Mouse (Mus musculus): ENCODE results near the gene Gm960.

Gene Gm960

GRCm38 (mm10) chr19:4619461-4619860, 79.0 kb downstream of the Gm960 start:
- no peak for TF ChIP-seq GATA4 (IDR thresholded peaks at IDR 0.05; ENCODE audit: insufficient replicate concordance, low read length)

DNA sequence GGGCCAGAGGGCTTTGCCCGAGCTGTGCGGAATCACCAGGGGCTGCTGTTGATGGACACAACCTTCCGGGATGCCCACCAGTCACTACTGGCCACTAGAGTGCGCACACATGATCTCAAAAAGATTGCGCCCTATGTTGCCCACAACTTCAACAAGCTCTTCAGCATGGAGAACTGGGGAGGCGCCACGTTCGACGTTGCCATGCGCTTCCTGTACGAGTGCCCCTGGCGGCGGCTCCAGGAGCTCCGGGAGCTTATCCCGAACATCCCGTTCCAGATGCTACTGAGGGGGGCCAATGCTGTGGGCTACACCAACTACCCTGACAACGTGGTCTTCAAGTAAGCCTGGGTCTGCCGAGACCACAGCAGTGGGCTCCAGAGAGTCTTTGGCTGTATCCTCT, 80.3 kb downstream of the Gm960 start:
- no peak for TF ChIP-seq GATA4 (IDR thresholded peaks at IDR 0.05; ENCODE audit: insufficient replicate concordance, low read length)

DNA sequence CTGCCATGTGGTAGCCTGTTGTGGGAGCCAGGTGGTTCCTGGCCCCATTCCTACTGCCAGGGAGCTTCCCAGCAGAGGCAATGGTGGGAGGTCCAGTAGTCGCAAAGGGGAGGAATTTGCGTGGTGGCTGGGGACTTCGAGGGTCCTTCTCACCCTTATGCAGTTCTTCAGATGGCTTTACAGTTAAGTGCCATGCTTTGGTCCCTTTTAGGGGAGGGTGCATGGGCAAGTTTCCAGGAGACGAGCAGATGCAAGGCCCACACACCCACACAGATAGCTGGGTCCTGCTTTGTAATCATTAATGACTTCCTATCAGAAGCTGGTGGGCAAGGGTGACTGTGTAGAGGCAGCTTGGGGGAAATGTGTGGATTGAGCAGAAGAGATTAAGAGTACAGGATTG, 81.9 kb downstream of the Gm960 start:
- no peak for TF ChIP-seq GATA4 (IDR thresholded peaks at IDR 0.05; ENCODE audit: insufficient replicate concordance, low read length)

DNA sequence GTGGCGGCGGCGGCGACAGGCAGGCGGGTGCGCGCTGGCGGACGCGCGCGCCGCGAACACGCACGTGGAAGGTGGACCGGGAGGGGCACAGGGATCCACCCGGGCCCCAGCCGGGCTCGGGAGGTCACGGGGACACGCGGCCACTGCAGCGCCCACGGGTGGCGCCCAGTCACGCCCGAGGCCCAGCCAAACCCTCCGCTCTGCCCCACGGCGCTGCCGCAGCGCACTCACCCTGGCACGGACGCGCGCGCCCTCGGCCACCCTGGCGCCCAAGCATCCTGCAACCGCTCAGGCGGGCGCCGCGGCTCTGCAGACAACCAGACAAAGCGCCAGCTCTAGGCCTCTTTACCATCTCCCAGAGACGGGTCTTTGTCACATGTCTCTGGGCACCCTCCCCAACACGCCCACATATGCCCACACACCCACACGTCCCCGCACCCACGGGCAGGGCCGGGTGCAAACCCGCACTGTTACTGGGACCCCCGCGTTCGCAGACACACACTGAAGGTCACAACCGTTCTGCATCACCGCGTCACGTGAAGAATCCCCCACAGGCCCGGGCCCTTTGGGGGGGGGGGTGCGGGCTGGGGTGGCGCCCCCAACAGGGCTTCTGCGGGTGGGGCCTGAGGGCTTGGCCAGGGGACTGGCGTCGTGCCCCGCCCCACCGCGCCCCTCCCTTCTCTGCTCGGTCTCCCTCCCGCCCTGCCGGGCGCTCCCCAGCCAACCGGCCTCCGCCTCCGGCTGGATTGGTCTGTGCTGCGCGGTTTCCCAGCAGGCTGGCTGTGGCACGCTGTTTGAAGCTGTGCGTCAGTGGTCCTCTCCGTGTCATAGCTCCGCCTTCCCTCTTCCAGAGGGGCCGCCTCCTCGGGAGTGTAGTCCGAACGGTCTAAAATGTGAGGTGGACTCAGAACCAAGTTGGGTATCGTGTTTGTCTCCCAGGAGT, 83.0 kb downstream of the Gm960 start, which contains the start of gene Lrfn4:
Gene Lrfn4, minus strand, starts transcription at position 517 of the 943 bp plus-strand sequence.
- TF ChIP-seq GATA4 (IDR thresholded peaks at IDR 0.05; ENCODE audit: insufficient replicate concordance, low read length): no peak

GRCm38 (mm10) chr19:4614305-4615150, 83.9 kb downstream of the Gm960 start:
- TF ChIP-seq GATA4 (IDR thresholded peaks at IDR 0.05; ENCODE audit: insufficient replicate concordance, low read length): no peak

DNA sequence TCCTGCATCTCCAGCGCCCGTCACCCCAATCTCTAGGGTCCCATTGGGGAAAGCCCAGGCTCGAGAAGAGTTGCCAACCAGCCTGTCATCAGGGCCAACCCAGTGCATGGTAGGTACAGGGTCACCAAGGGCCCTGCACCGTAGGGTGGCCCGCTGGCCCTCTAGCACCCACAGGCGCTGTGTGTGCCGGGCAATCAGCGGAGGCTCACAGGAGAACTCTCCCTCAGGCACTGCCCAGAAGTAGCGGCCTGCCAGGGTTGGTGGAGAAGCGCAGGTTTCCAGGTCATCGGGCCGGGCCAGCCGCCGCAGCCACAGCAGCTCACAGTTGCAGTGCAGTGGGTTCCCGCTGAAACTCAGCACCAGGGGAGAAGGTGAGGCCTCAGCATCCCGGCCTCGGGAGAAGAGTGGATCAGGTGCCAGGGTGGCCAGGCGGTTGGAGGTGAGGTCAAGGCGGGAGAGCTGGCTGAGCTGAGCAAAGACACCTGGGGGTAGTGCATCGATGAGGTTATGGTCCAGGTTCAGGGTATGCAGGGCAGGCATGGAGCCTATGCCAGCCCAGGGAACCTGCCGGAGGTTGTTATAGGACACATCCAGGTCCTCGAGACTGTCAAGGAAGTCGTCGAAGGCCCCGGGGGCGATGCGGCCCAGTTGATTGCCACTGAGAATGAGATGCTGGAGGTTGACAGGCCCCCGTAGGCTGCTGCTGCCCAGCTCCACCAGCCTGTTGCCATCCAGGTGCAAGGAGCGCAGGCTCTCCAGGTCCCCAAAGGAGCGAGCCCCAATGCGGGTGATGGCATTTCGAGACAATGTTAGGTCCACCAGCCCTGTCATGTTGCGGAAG, 84.8 kb downstream of the Gm960 start:
- no peak for TF ChIP-seq GATA4 (IDR thresholded peaks at IDR 0.05; ENCODE audit: insufficient replicate concordance, low read length)

DNA sequence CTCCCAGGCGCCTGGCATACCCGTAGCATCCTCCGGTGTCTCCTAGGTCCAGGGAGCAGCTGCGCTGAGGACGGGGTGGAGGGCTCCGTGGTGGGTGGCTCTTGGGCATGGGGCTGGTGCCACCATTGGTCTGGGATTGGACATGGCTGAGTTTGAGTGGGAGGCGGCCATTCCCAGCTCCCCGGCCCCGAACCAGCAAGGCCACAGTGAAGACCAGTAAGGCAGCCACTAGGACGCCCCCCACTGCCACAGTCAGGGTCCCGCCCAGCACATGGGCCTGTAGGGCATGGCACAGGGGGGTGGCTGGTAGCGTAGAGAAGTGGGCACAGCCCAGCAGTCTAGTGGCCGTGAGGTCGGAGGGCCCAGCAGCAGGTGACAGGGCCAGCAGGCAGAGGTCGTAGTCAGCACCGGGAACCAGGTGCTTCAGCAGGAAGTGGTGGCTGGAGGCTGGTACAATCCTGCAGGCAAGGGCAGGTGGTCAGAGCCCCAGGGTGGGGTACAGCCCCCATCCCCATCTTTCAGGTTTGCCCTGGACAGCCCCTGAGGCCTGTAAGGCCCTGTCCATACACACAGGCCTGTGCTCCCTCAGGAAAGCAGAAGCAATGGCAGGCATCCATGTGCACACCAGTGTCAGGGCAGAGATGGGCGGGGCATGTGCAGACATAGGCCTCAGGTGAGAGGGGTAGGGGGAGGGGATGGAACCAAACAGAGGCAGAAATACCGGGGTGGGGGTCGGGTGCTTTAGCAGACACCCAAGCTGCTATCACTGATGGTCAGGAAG, 86.1 kb downstream of the Gm960 start:
- no peak for TF ChIP-seq GATA4 (IDR thresholded peaks at IDR 0.05; ENCODE audit: insufficient replicate concordance, low read length)

DNA sequence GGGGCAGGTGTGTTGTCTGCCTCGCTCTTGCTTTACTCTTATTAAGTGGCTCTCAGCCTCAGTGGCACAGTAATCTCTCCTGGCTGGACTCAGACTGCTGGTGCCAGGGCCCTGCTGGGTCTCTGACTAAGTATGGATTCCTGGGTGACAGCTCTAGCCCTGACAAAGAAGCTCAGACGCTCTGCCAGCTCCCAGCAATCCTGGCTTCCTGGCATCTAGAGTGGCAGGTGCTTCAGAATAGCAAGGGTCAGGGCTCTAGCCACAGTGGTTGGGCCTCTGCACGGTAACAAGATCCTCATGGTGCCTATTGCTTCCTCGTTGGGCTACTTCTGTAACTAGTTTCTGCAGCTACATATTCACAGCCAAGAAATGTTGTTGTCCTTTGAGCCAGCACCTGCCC, 88.4 kb downstream of the Gm960 start:
- no peak for TF ChIP-seq GATA4 (IDR thresholded peaks at IDR 0.05; ENCODE audit: insufficient replicate concordance, low read length)

GRCm38 (mm10) chr19:4608511-4608910, 90.0 kb downstream of the Gm960 start:
- no peak for TF ChIP-seq GATA4 (IDR thresholded peaks at IDR 0.05; ENCODE audit: insufficient replicate concordance, low read length)

DNA sequence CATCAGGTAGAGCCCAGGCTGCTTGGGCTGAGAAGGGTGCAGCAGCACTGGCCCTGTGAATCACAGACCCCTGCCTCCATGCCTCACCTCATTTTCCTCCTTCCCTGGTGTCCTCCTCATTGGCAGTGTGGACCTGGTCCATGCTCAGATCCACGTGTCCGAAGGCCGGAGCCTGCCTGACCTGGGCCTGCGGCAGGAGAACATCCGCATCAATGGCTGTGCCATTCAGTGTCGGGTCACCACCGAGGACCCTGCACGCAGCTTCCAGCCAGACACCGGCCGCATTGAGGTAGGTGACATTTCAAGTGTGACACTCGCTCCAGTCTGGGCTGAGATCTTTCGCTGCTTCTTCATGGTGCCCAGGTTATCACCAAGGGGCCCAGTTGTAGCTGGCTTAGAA, 91.1 kb downstream of the Gm960 start:
- TF ChIP-seq GATA4 (IDR thresholded peaks at IDR 0.05; ENCODE audit: insufficient replicate concordance, low read length): no peak

DNA sequence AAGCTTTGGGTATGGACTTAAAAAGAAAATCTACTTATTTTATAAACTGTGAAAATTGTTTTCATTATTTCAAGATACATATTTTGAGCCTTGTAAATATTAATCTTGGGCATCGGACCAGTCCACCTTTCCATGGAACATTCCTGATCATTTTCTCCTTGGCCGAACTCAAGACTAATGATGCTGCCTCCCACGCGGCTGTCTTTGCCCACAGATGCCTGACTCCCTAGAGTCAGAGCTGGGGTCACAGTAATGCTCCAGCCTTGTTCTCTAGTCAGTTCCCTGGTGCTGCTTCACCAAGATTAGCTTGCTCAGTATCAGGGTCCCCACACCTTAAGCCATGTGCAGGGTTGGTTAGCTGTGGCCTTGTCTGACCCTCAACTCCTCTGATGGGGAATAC, 92.8 kb downstream of the Gm960 start:
- no peak for TF ChIP-seq GATA4 (IDR thresholded peaks at IDR 0.05; ENCODE audit: insufficient replicate concordance, low read length)

GRCm38 (mm10) chr19:4603801-4604723, 94.4 kb downstream of the Gm960 start:
- no peak for TF ChIP-seq GATA4 (IDR thresholded peaks at IDR 0.05; ENCODE audit: insufficient replicate concordance, low read length)

DNA sequence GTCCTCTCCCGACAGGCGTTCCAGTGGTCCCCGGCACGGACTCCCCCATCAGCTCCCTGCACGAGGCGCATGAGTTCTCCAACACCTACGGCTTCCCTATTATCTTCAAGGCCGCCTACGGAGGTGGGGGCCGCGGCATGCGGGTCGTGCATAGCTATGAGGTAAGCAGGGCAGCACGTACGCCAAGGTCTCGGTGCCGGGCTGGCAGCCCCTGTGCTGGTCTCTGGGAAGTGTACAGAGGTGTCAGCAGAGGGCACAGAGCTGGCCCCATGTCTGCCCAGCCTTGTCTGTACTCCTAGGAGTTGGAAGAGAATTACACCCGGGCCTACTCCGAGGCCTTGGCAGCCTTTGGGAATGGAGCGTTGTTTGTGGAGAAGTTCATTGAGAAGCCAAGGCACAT, 96.0 kb downstream of the Gm960 start:
- no peak for TF ChIP-seq GATA4 (IDR thresholded peaks at IDR 0.05; ENCODE audit: insufficient replicate concordance, low read length)

All from liver, adult (tissue).